ENCODE assay signal across 11 mouse cellular contexts in the genomic region with DNA sequence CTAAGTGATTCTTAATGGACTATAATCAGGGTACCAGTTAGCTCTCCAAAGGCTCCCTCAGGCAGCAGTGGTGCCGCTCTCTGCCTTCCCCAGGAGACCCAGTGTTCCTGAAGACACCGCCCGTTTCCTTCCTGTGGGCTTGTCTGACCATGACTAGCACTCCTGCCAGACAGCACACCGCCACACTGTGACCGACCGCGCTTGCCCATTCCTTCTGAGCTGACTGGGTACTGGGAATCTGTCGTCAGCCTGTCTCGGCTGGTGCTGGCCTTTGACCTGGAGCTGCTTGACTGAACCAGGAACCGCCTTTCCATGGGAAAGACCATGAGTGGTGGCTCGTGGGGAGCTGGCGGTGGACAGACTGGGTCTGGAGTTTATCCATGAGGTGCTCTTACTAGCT. TPM values are rescaled to one million over a fixed set of nuclear protein-coding genes. Genes with fewer than 3 reads are reported as not detected.
DNase-seq lines count a peak whose midpoint lies in the region; ATAC-seq lines count a peak whose summit lies in the region.
"Had no signal": no experiment of that assay in that cellular context is flagged by ENCODE, and none has a peak within 500 bp of the region (broad histone marks: within the 10 kb centered on the region; RNA-seq: fewer than 3 reads in every experiment).

No protein-coding gene starts in this region.

- no peaks in the 10 kb centered on the region for H3K9me3 ChIP-seq in limb, embryonic 10.5 days (replicated peaks)
- H3K9me3 ChIP-seq in hindbrain, embryonic 13.5 days: no peaks in the 10 kb centered on the region

- DNase-seq in heart, adult 18-20 months: peak; percentile 42 to 57
- DNase-seq in heart, adult 8-10 months (ENCODE audit: low spot score): no peak
- DNase-seq in embryo, embryonic 11 days: peak; percentile 20
- DNase-seq in kidney, adult 9 months: peak; percentile 79
- DNase-seq in lung, postnatal 10 days: peak; percentile 55
- DNase-seq in limb, embryonic 10.5 days (ENCODE audit: low spot score): no peak
- no peak for DNase-seq in right cerebral cortex, postnatal 4 days
- DNase-seq: B cell, adult 2 months; cerebellum, postnatal 14 days had no signal

- no peaks in the 10 kb centered on the region for H3K27me3 ChIP-seq in limb, embryonic 10.5 days (ENCODE audit: low read depth, poor library complexity, severe bottlenecking)
- H3K27me3 ChIP-seq in hindbrain, embryonic 13.5 days: no peaks in the 10 kb centered on the region

- H3K4me1 ChIP-seq in limb, embryonic 10.5 days: no peaks in the 10 kb centered on the region
- H3K4me1 ChIP-seq in hindbrain, embryonic 13.5 days (replicated peaks): no peaks in the 10 kb centered on the region

- H3K4me3 ChIP-seq in limb, embryonic 10.5 days: no peak overlapping the region
- no peak overlapping the region for H3K4me3 ChIP-seq in hindbrain, embryonic 13.5 days

- no peak overlapping the region for H3K4me2 ChIP-seq in hindbrain, embryonic 13.5 days

- H3K9ac ChIP-seq in hindbrain, embryonic 13.5 days: no peak overlapping the region

- ATAC-seq in hindbrain, embryonic 13.5 days (ENCODE audit: low FRiP score): no peak

- H3K27ac ChIP-seq in limb, embryonic 10.5 days: no peak overlapping the region
- H3K27ac ChIP-seq in hindbrain, embryonic 13.5 days: no peak overlapping the region
- H3K27ac ChIP-seq: macrophage had no signal

- WGBS in limb, embryonic 10.5 days: 77% methylated on average over 12 of the region's 12 CpGs
- WGBS in hindbrain, embryonic 13.5 days: 67% methylated on average over 12 of the region's 12 CpGs

- H3K36me3 ChIP-seq in limb, embryonic 10.5 days: peaks cover 86% of the 10 kb centered on the region
- peaks cover 74% of the 10 kb centered on the region for H3K36me3 ChIP-seq in hindbrain, embryonic 13.5 days

RNA-seq across cellular contexts. Expression of gene Nup50, which starts 16.9 kb away (rescaled TPM):
- total RNA-seq in heart, adult 18-20 months (2021): 10 to 100 TPM; 15.5 to 17.7 TPM
- 10 to 100 TPM; 14.8 to 16.6 (median 15.9) TPM for total RNA-seq in heart, adult 8-10 months (2022)
- polyA plus RNA-seq in limb, embryonic 10.5 days (2016; fragmentation: Nextera tagmentation; extraction: Ambion mirVana): 67.9 and 69.1 TPM in 2 replicates
- 31.6 and 31.9 TPM in 2 replicates for polyA plus RNA-seq in hindbrain, embryonic 13.5 days (2015; fragmentation: Nextera tagmentation; extraction: Ambion mirVana)

RNA-seq across cellular contexts. Expression of gene Gm29666, which starts 20.3 kb away (rescaled TPM):
- total RNA-seq in heart, adult 18-20 months (2021): under 1 TPM; 0.08 to 0.10 TPM
- under 1 TPM; 0.08 to 0.19 (median 0.12) TPM for total RNA-seq in heart, adult 8-10 months (2022)
- polyA plus RNA-seq in limb, embryonic 10.5 days (2016; fragmentation: Nextera tagmentation; extraction: Ambion mirVana): 1.2 and 1.3 TPM in 2 replicates
- 0.82 and 0.98 TPM in 2 replicates for polyA plus RNA-seq in hindbrain, embryonic 13.5 days (2015; fragmentation: Nextera tagmentation; extraction: Ambion mirVana)

RNA-seq across cellular contexts. Expression of gene 5031439G07Rik, which starts 48.2 kb away (rescaled TPM):
- 10 to 100 TPM; 30.6 to 34.7 TPM for total RNA-seq in heart, adult 18-20 months (2021)
- total RNA-seq in heart, adult 8-10 months (2022): 10 to 100 TPM; 30.5 to 36.5 (median 33.8) TPM
- 9.7 and 10.1 TPM in 2 replicates for polyA plus RNA-seq in limb, embryonic 10.5 days (2016; fragmentation: Nextera tagmentation; extraction: Ambion mirVana)
- polyA plus RNA-seq in hindbrain, embryonic 13.5 days (2015; fragmentation: Nextera tagmentation; extraction: Ambion mirVana): 17.7 and 18.4 TPM in 2 replicates

Comparison
In these comparisons a context has a peak if more than half of its experiments do, and no peak if none do; other contexts are left out.
1. DNase-seq: peak in heart, adult 18-20 months (2 of 2), embryo, embryonic 11 days (single experiment), kidney, adult 9 months (single experiment) and lung, postnatal 10 days (single experiment); none in heart, adult 8-10 months (single experiment), limb, embryonic 10.5 days (single experiment) and right cerebral cortex, postnatal 4 days (single experiment).